Mouse (Mus musculus): ENCODE results near the gene Etnppl. TPM values are rescaled to one million over a fixed set of nuclear protein-coding genes. Genes with fewer than 3 reads are reported as not detected.

The Etnppl gene
- polyA plus RNA-seq, 1 experiment from 2014 or later: 0.23 TPM

- Histone ChIP-seq H3K4me2 (replicated peaks; ENCODE audit: low read depth, low read length) (no peak overlapping the region), H3K36me3 (ENCODE audit: control insufficient read depth, insufficient read depth, low read length) (no peaks in the 10 kb centered on the region), H3K4me3 (ENCODE audit: low read length) (no peak overlapping the region), H3K27ac (ENCODE audit: low read depth, low read length) (no peak overlapping the region), H3K9me3 (ENCODE audit: control insufficient read depth, low read length) (no peaks in the 10 kb centered on the region), H3K4me1 (ENCODE audit: control insufficient read depth, insufficient read depth, low read length) (peaks cover 3% of the 10 kb centered on the region; the same call in 1 of the 2 replicates), H3K9ac (ENCODE audit: low read depth, low read length) (no peak overlapping the region), H3K27me3 (ENCODE audit: control insufficient read depth, insufficient read depth, low read length) (no peaks in the 10 kb centered on the region)
- no peak for ATAC-seq (ENCODE audit: low FRiP score, low TSS enrichment)
- WGBS: 73% methylated on average over 7 of the region's 7 CpGs
Observed at GRCm38 (mm10) chr3:130584007-130584406, 33.2 kb upstream of the Etnppl start.

- H3K9ac ChIP-seq (ENCODE audit: low read depth, low read length): no peak overlapping the region
- no peaks in the 10 kb centered on the region for H3K9me3 ChIP-seq (ENCODE audit: control insufficient read depth, low read length)
- H3K27me3 ChIP-seq (ENCODE audit: control insufficient read depth, insufficient read depth, low read length): no peaks in the 10 kb centered on the region
- H3K36me3 ChIP-seq (ENCODE audit: control insufficient read depth, insufficient read depth, low read length): no peaks in the 10 kb centered on the region
- H3K4me2 ChIP-seq (replicated peaks; ENCODE audit: low read depth, low read length): no peak overlapping the region
- 91% methylated on average over 8 of the region's 8 CpGs for WGBS
- no peak for ATAC-seq (ENCODE audit: low FRiP score, low TSS enrichment)
- no peak overlapping the region for H3K4me3 ChIP-seq (ENCODE audit: low read length)
- H3K4me1 ChIP-seq (ENCODE audit: control insufficient read depth, insufficient read depth, low read length): no peaks in the 10 kb centered on the region
- no peak overlapping the region for H3K27ac ChIP-seq (ENCODE audit: low read depth, low read length)
Observed at GRCm38 (mm10) chr3:130595050-130595449, 22.2 kb upstream of the Etnppl start.

- no peaks in the 10 kb centered on the region for H3K27me3 ChIP-seq (ENCODE audit: control insufficient read depth, insufficient read depth, low read length)
- no peak overlapping the region for H3K9ac ChIP-seq (ENCODE audit: low read depth, low read length)
- H3K9me3 ChIP-seq (ENCODE audit: control insufficient read depth, low read length): no peaks in the 10 kb centered on the region
- H3K27ac ChIP-seq (ENCODE audit: low read depth, low read length): no peak overlapping the region
- no peak overlapping the region for H3K4me3 ChIP-seq (ENCODE audit: low read length)
- H3K36me3 ChIP-seq (ENCODE audit: control insufficient read depth, insufficient read depth, low read length): no peaks in the 10 kb centered on the region
- WGBS: 76% methylated on average over 10 of the region's 10 CpGs
- H3K4me1 ChIP-seq (ENCODE audit: control insufficient read depth, insufficient read depth, low read length): no peaks in the 10 kb centered on the region
- no peak for ATAC-seq (ENCODE audit: low FRiP score, low TSS enrichment)
- no peak overlapping the region for H3K4me2 ChIP-seq (replicated peaks; ENCODE audit: low read depth, low read length)
Observed at GRCm38 (mm10) chr3:130601491-130601890, 15.8 kb upstream of the Etnppl start.

GRCm38 (mm10) chr3:130607924-130608323, 9.3 kb upstream of the Etnppl start:
- ATAC-seq (ENCODE audit: low FRiP score, low TSS enrichment): 0 out of 2 replicates have a peak, but pooled peaks have one; percentile 43

GRCm38 (mm10) chr3:130614444-130614843, 2.8 kb upstream of the Etnppl start:
- H3K4me3 ChIP-seq (ENCODE audit: low read length): no peak overlapping the region
- 89% methylated on average over 9 of the region's 9 CpGs for WGBS
- H3K9me3 ChIP-seq (ENCODE audit: control insufficient read depth, low read length): no peaks in the 10 kb centered on the region
- H3K27me3 ChIP-seq (ENCODE audit: control insufficient read depth, insufficient read depth, low read length): peaks cover 5% of the 10 kb centered on the region; the same call in 1 of the 2 replicates
- H3K4me1 ChIP-seq (ENCODE audit: control insufficient read depth, insufficient read depth, low read length): no peaks in the 10 kb centered on the region
- H3K27ac ChIP-seq (ENCODE audit: low read depth, low read length): no peak overlapping the region
- no peak for ATAC-seq (ENCODE audit: low FRiP score, low TSS enrichment)
- no peak overlapping the region for H3K4me2 ChIP-seq (replicated peaks; ENCODE audit: low read depth, low read length)
- H3K36me3 ChIP-seq (ENCODE audit: control insufficient read depth, insufficient read depth, low read length): no peaks in the 10 kb centered on the region
- H3K9ac ChIP-seq (ENCODE audit: low read depth, low read length): no peak overlapping the region

More at GRCm38 (mm10) chr3:130607924-130608323, 9.3 kb upstream of the Etnppl start:
- 76% methylated on average over 2 of the region's 2 CpGs for WGBS
- H3K9ac ChIP-seq (ENCODE audit: low read depth, low read length): no peak overlapping the region
- no peaks in the 10 kb centered on the region for H3K4me1 ChIP-seq (ENCODE audit: control insufficient read depth, insufficient read depth, low read length)
- no peaks in the 10 kb centered on the region for H3K36me3 ChIP-seq (ENCODE audit: control insufficient read depth, insufficient read depth, low read length)
- no peaks in the 10 kb centered on the region for H3K27me3 ChIP-seq (ENCODE audit: control insufficient read depth, insufficient read depth, low read length)
- no peak overlapping the region for H3K4me3 ChIP-seq (ENCODE audit: low read length)
- no peaks in the 10 kb centered on the region for H3K9me3 ChIP-seq (ENCODE audit: control insufficient read depth, low read length)
- H3K27ac ChIP-seq (ENCODE audit: low read depth, low read length): no peak overlapping the region
- H3K4me2 ChIP-seq (replicated peaks; ENCODE audit: low read depth, low read length): no peak overlapping the region

GRCm38 (mm10) chr3:130615625-130616024, 1.6 kb upstream of the Etnppl start:
- H3K27me3 ChIP-seq (ENCODE audit: control insufficient read depth, insufficient read depth, low read length): peaks cover 5% of the 10 kb centered on the region; the same call in 1 of the 2 replicates
- WGBS: 49% methylated on average over 8 of the region's 8 CpGs
- H3K4me1 ChIP-seq (ENCODE audit: control insufficient read depth, insufficient read depth, low read length): no peaks in the 10 kb centered on the region
- H3K4me2 ChIP-seq (replicated peaks; ENCODE audit: low read depth, low read length): no peak overlapping the region
- H3K9ac ChIP-seq (ENCODE audit: low read depth, low read length): no peak overlapping the region
- no peaks in the 10 kb centered on the region for H3K36me3 ChIP-seq (ENCODE audit: control insufficient read depth, insufficient read depth, low read length)
- H3K4me3 ChIP-seq (ENCODE audit: low read length): no peak overlapping the region
- ATAC-seq (ENCODE audit: low FRiP score, low TSS enrichment): no peak
- no peaks in the 10 kb centered on the region for H3K9me3 ChIP-seq (ENCODE audit: control insufficient read depth, low read length)
- no peak overlapping the region for H3K27ac ChIP-seq (ENCODE audit: low read depth, low read length)

- no peak overlapping the region for H3K4me2 ChIP-seq (replicated peaks; ENCODE audit: low read depth, low read length)
- H3K4me3 ChIP-seq (ENCODE audit: low read length): no peak overlapping the region
Observed at GRCm38 (mm10) chr3:130620517-130621146, 3.4 kb downstream of the Etnppl start.

GRCm38 (mm10) chr3:130628358-130628757, 11.1 kb downstream of the Etnppl start:
- no peak overlapping the region for H3K9ac ChIP-seq (ENCODE audit: low read depth, low read length)
- H3K4me1 ChIP-seq (ENCODE audit: control insufficient read depth, insufficient read depth, low read length): no peaks in the 10 kb centered on the region
- H3K4me3 ChIP-seq (ENCODE audit: low read length): no peak overlapping the region
- peaks cover 2% of the 10 kb centered on the region; the same call in 1 of the 2 replicates for H3K9me3 ChIP-seq (ENCODE audit: control insufficient read depth, low read length)
- no peak overlapping the region for H3K4me2 ChIP-seq (replicated peaks; ENCODE audit: low read depth, low read length)
- H3K27ac ChIP-seq (ENCODE audit: low read depth, low read length): no peak overlapping the region
- no peaks in the 10 kb centered on the region for H3K36me3 ChIP-seq (ENCODE audit: control insufficient read depth, insufficient read depth, low read length)
- no peak for ATAC-seq (ENCODE audit: low FRiP score, low TSS enrichment)
- no peaks in the 10 kb centered on the region for H3K27me3 ChIP-seq (ENCODE audit: control insufficient read depth, insufficient read depth, low read length)
- WGBS: 94% methylated on average over 5 of the region's 5 CpGs

More at GRCm38 (mm10) chr3:130620517-130621146, 3.4 kb downstream of the Etnppl start:
- no peaks in the 10 kb centered on the region for H3K36me3 ChIP-seq (ENCODE audit: control insufficient read depth, insufficient read depth, low read length)
- H3K27ac ChIP-seq (ENCODE audit: low read depth, low read length): no peak overlapping the region
- no peak for ATAC-seq (ENCODE audit: low FRiP score, low TSS enrichment)
- H3K27me3 ChIP-seq (ENCODE audit: control insufficient read depth, insufficient read depth, low read length): peaks cover 5% of the 10 kb centered on the region; the same call in 1 of the 2 replicates
- no peak overlapping the region for H3K9ac ChIP-seq (ENCODE audit: low read depth, low read length)
- 69% methylated on average over 12 of the region's 12 CpGs for WGBS
- no peaks in the 10 kb centered on the region for H3K9me3 ChIP-seq (ENCODE audit: control insufficient read depth, low read length)
- H3K4me1 ChIP-seq (ENCODE audit: control insufficient read depth, insufficient read depth, low read length): no peaks in the 10 kb centered on the region

GRCm38 (mm10) chr3:130633859-130634258, 16.6 kb downstream of the Etnppl start:
- H3K27me3 ChIP-seq (ENCODE audit: control insufficient read depth, insufficient read depth, low read length): no peaks in the 10 kb centered on the region
- no peak overlapping the region for H3K4me2 ChIP-seq (replicated peaks; ENCODE audit: low read depth, low read length)
- H3K4me3 ChIP-seq (ENCODE audit: low read length): no peak overlapping the region
- no peak overlapping the region for H3K9ac ChIP-seq (ENCODE audit: low read depth, low read length)
- ATAC-seq (ENCODE audit: low FRiP score, low TSS enrichment): no peak
- WGBS: 79% methylated on average over 5 of the region's 5 CpGs
- no peaks in the 10 kb centered on the region for H3K36me3 ChIP-seq (ENCODE audit: control insufficient read depth, insufficient read depth, low read length)
- H3K9me3 ChIP-seq (ENCODE audit: control insufficient read depth, low read length): no peaks in the 10 kb centered on the region
- no peak overlapping the region for H3K27ac ChIP-seq (ENCODE audit: low read depth, low read length)
- H3K4me1 ChIP-seq (ENCODE audit: control insufficient read depth, insufficient read depth, low read length): no peaks in the 10 kb centered on the region

Data from kidney, embryonic 14.5 days (tissue).